Mouse (Mus musculus) liver, embryonic 16.5 days (tissue): ENCODE data around the gene Llgl2. TPM values are rescaled to one million over a fixed set of nuclear protein-coding genes. Genes with fewer than 3 reads are reported as not detected.

ENCODE experiments used
- ATAC-seq: fragments of 200-750 bp; cut with Nextera tagmentation; 2 replicates; pipeline ENCODE4 v1.8.0; 2017; ENCODE audit warnings: low read depth, mild to moderate bottlenecking, moderate number of reproducible peaks, moderate library complexity
- H3K27ac ChIP-seq: fragments of 300-500 bp; sonication (generic); 2 replicates; pipeline ENCODE4 v1.5.1; 2014; ENCODE audit warnings: mild to moderate bottlenecking, low read length
- H3K27me3 ChIP-seq: fragments of 300-500 bp; sonication (generic); 2 replicates; pipeline ENCODE4 v1.6.1; 2014; ENCODE audit warnings: low read depth, low read length, mixed read lengths; ENCODE audit not compliant: control insufficient read depth, insufficient read depth
- H3K36me3 ChIP-seq: fragments of 300-500 bp; sonication (generic); 2 replicates; pipeline ENCODE4 v1.6.1; 2014; ENCODE audit warnings: mild to moderate bottlenecking; ENCODE audit not compliant: control insufficient read depth, insufficient read depth
- H3K4me1 ChIP-seq: fragments of 300-500 bp; sonication (generic); 2 replicates; pipeline ENCODE4 v1.6.1; 2014; ENCODE audit warnings: low read depth, low read length, mixed read lengths; ENCODE audit not compliant: control insufficient read depth
- H3K4me2 ChIP-seq: fragments of 300-500 bp; sonication (generic); 2 replicates; pipeline ENCODE4 v1.6.1; 2014; ENCODE audit warnings: low read depth, low read length, mixed read lengths
- H3K4me3 ChIP-seq: fragments of 300-500 bp; sonication (generic); 2 replicates; pipeline ENCODE4 v1.5.1; 2014; ENCODE audit warnings: low read depth, mild to moderate bottlenecking, low read length
- H3K9ac ChIP-seq: fragments of 300-500 bp; sonication (generic); 2 replicates; pipeline ENCODE4 v1.6.1; 2014; ENCODE audit warnings: low read depth, low read length
- H3K9me3 ChIP-seq: fragments of 300-500 bp; sonication (generic); replicated peaks from 2 replicates; pipeline ENCODE4 v1.6.1; 2016; ENCODE audit warnings: low read length; ENCODE audit not compliant: control insufficient read depth
- WGBS: fragments of 180-500 bp; shearing (Covaris S2); extraction: QIAGEN DNeasy Blood & Tissue Kit; methylation state at CpG from one replicate; pipeline ENCODE4 v1.1.7; 2014; ENCODE audit not compliant: insufficient replicate concordance; 5-methylcytosine and 5-hydroxymethylcytosine counted together
- polyA plus RNA-seq: library from polyadenylated mRNA; unstranded; fragments of >200 nt; fragmentation: Nextera tagmentation; extraction: Ambion mirVana; gene quantifications from 2 replicates; pipeline ENCODE4 v1.2.1, GENCODE M21; 2015

Gene Llgl2
- polyA plus RNA-seq, 1 experiment from 2014 or later: 15.6 TPM

GRCm38 (mm10) chr11:115886446-115886845, 62.6 kb downstream of the Llgl2 start:
- H3K4me1 ChIP-seq: no peaks in the 10 kb centered on the region
- H3K4me2 ChIP-seq: no peak overlapping the region
- H3K9ac ChIP-seq: no peak overlapping the region
- H3K36me3 ChIP-seq: no peaks in the 10 kb centered on the region
- H3K27ac ChIP-seq: no peak overlapping the region
- WGBS: 77% methylated on average over 11 of the region's 11 CpGs
- H3K27me3 ChIP-seq: peaks cover 2% of the 10 kb centered on the region; the same call in 1 of the 2 replicates
- no peak for ATAC-seq
- H3K4me3 ChIP-seq: no peak overlapping the region
- no peaks in the 10 kb centered on the region for H3K9me3 ChIP-seq

DNA sequence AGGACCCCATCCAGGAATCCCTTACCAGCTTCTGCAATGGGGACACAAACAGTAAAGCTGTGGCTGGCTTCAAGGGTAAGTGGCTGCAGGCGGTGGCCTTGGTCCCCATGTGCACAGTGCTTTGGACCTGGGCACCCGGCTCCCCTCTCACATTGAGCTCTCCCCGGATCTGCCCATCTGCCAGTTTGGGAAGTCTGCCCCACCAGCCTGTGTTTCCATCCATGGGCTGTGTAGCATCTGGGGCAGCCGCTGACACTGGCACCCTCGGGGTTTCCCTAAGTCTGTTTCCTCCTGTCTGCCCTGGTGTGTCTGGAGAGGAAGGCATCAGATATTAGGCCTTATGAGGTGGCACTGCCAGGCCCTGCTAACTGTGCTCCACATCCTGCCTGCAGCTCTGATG, 64.2 kb downstream of the Llgl2 start:
- H3K4me3 ChIP-seq: no peak overlapping the region
- no peak overlapping the region for H3K9ac ChIP-seq
- H3K27me3 ChIP-seq: 0 out of 2 replicates have a peak, but pooled peaks cover under 1% of the 10 kb centered on the region
- H3K27ac ChIP-seq: no peak overlapping the region
- H3K9me3 ChIP-seq: no peaks in the 10 kb centered on the region
- no peaks in the 10 kb centered on the region for H3K36me3 ChIP-seq
- H3K4me2 ChIP-seq: no peak overlapping the region
- no peaks in the 10 kb centered on the region; the same call in 1 of the 2 replicates for H3K4me1 ChIP-seq
- WGBS: 59% methylated on average over 5 of the region's 5 CpGs
- no peak for ATAC-seq

DNA sequence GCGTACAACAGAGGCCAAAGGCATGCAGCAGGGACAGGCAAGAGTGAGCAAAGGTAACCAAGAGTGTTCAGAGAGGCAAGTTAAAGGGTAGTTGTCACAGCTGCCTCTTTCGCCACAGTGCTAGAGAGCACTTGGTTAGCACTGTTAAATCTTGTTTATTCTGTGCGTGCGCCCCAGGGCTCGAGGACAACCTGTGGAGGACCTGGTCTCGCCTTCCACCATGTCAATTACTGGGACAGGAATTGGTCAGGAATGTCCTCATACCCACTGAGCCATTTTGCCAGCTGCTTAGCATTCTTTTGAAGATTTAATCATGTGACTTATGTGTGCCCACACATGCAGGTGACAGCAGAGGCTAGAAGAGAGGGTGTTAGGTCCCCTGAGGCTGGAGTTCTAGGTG, 65.3 kb downstream of the Llgl2 start:
- Histone ChIP-seq H3K4me2 (no peak overlapping the region), H3K27me3 (no peaks in the 10 kb centered on the region), H3K9ac (no peak overlapping the region), H3K36me3 (no peaks in the 10 kb centered on the region), H3K27ac (no peak overlapping the region), H3K4me1 (no peaks in the 10 kb centered on the region; the same call in 1 of the 2 replicates), H3K9me3 (no peaks in the 10 kb centered on the region), H3K4me3 (no peak overlapping the region)
- WGBS: 74% methylated on average over 6 of the region's 6 CpGs
- ATAC-seq: no peak

DNA sequence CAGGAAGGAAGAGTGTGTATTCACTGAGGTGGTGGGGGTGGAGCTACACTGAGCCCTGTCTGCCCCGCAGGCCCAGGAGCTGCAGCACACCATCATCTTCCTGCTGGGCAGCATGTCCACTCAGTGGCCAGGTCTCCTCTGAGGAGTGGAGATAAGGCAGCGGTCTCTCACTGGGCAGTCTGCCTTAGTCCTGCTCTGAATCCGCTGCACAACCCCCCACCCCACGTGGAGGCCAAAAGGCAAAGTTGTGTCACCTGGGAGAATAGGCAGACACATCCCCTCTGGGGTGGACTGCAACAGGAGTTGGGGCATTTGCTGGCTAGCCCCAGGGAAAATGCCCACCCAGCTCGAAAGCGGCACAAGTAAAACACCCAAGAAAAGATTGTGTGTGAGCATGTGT, 68.4 kb downstream of the Llgl2 start:
- Histone ChIP-seq H3K4me3 (no peak overlapping the region), H3K9me3 (no peaks in the 10 kb centered on the region), H3K9ac (no peak overlapping the region), H3K27me3 (no peaks in the 10 kb centered on the region), H3K4me1 (no peaks in the 10 kb centered on the region; the same call in 1 of the 2 replicates), H3K27ac (no peak overlapping the region), H3K36me3 (no peaks in the 10 kb centered on the region), H3K4me2 (no peak overlapping the region)
- peak; percentile 31 for ATAC-seq
- WGBS: 62% methylated on average over 6 of the region's 6 CpGs

- Histone ChIP-seq H3K27me3 (no peaks in the 10 kb centered on the region), H3K9ac (no peak overlapping the region), H3K9me3 (no peaks in the 10 kb centered on the region), H3K4me2 (no peak overlapping the region), H3K4me1 (no peaks in the 10 kb centered on the region; the same call in none of the 2 replicates), H3K4me3 (no peak overlapping the region), H3K27ac (no peak overlapping the region), H3K36me3 (no peaks in the 10 kb centered on the region)
- 82% methylated on average over 9 of the region's 9 CpGs for WGBS
- ATAC-seq: no peak
Observed at GRCm38 (mm10) chr11:115893071-115893470, 69.2 kb downstream of the Llgl2 start.

- Histone ChIP-seq H3K9me3 (no peaks in the 10 kb centered on the region), H3K36me3 (no peaks in the 10 kb centered on the region), H3K27ac (no peak overlapping the region), H3K27me3 (no peaks in the 10 kb centered on the region), H3K4me3 (no peak overlapping the region), H3K4me2 (no peak overlapping the region), H3K4me1 (peaks cover 15% of the 10 kb centered on the region), H3K9ac (no peak overlapping the region)
- ATAC-seq: no peak
- 50% methylated on average over 14 of the region's 14 CpGs for WGBS
Observed at GRCm38 (mm10) chr11:115894755-115895520, 71.1 kb downstream of the Llgl2 start.

GRCm38 (mm10) chr11:115898446-115898845, 74.6 kb downstream of the Llgl2 start:
- no peak overlapping the region for H3K4me3 ChIP-seq
- H3K9me3 ChIP-seq: no peaks in the 10 kb centered on the region
- WGBS: 37% methylated on average over 7 of the region's 7 CpGs
- H3K27me3 ChIP-seq: no peaks in the 10 kb centered on the region
- peaks cover 49% of the 10 kb centered on the region for H3K4me1 ChIP-seq
- H3K9ac ChIP-seq: peak overlapping the region; percentile 82; the same call in 1 of the 2 replicates
- no peaks in the 10 kb centered on the region for H3K36me3 ChIP-seq
- H3K27ac ChIP-seq: peak overlapping the region; percentile 98; the same call in 1 of the 2 replicates
- no peak for ATAC-seq
- H3K4me2 ChIP-seq: peak overlapping the region; percentile 67; the same call in 1 of the 2 replicates

DNA sequence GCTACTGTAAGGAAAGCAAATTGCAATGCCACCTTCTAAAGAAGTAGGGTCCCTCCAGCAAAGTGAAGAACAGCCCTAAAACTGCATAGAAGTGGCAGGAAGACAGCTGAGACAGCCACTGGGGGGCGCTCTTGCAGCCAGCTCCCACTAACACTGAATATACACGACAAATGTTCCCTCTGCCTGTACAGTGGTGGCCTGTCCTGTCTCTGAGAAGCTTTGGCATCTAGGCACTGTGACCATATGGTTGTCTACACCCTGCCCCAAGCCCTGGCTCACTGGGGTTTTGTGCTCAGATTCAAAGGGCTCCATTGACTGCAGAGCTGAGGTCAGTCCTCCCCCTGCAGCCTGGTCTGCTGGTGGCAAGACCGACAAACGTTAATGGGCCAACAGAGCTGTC, 75.0 kb downstream of the Llgl2 start:
- Histone ChIP-seq H3K9me3 (no peaks in the 10 kb centered on the region), H3K27ac (peak overlapping the region; percentile 98), H3K4me3 (no peak overlapping the region), H3K36me3 (no peaks in the 10 kb centered on the region), H3K27me3 (no peaks in the 10 kb centered on the region), H3K9ac (peak overlapping the region; percentile 82; the same call in 1 of the 2 replicates), H3K4me2 (peak overlapping the region; percentile 67; the same call in 1 of the 2 replicates), H3K4me1 (peaks cover 53% of the 10 kb centered on the region)
- ATAC-seq: no peak
- WGBS: 9% methylated on average over 4 of the region's 4 CpGs
